Mouse (Mus musculus) C2C12 (cell line): Measurements from ENCODE around the gene Dnaic1. TPM values are rescaled to one million over a fixed set of nuclear protein-coding genes. Genes with fewer than 3 reads are reported as not detected.
A peak's percentile ranks its signal among the peaks of the same experiment; 100 is the strongest.

Experiments
- H3K27me3 ChIP-seq: one replicate; pipeline ENCODE4 v1.6.1; 2011; ENCODE audit not compliant: control insufficient read depth, insufficient read depth, insufficient read length
- H3K36me3 ChIP-seq: one replicate; pipeline ENCODE4 v1.6.1; 2011; ENCODE audit not compliant: control insufficient read depth, insufficient read depth
- H3K4me3 ChIP-seq: one replicate; pipeline ENCODE4 v1.5.1; 2011; ENCODE audit warnings: mild to moderate bottlenecking, control low read depth; ENCODE audit not compliant: poor library complexity, insufficient read depth, severe bottlenecking
- H3K79me2 ChIP-seq: one replicate; pipeline ENCODE4 v1.6.1; 2011; ENCODE audit not compliant: control insufficient read depth, insufficient read depth
- H3K79me3 ChIP-seq: one replicate; pipeline ENCODE4 v1.6.1; 2011; ENCODE audit warnings: low read depth, control low read depth
- H3ac ChIP-seq: one replicate; pipeline ENCODE3; 2011; ENCODE audit warnings: low read depth; ENCODE audit not compliant: control insufficient read depth, insufficient read length
- CEBPB ChIP-seq: IDR thresholded peaks from one replicate; pipeline ENCODE4 v1.6.1; 2011; ENCODE audit warnings: low read depth, mild to moderate bottlenecking, control low read depth, moderate library complexity
- CTCF ChIP-seq: IDR thresholded peaks from one replicate; pipeline ENCODE4 v1.5.1; 2011; ENCODE audit not compliant: control insufficient read depth, insufficient read depth, insufficient read length
- FOSL1 ChIP-seq: IDR thresholded peaks from one replicate; pipeline ENCODE4 v1.8.0; 2011; ENCODE audit warnings: mild to moderate bottlenecking, low read length; ENCODE audit not compliant: poor library complexity, insufficient read depth, severe bottlenecking
- MAX ChIP-seq: IDR thresholded peaks from one replicate; pipeline ENCODE4 v1.6.1; 2011; ENCODE audit warnings: mild to moderate bottlenecking, control low read depth
- MYOD1 ChIP-seq: IDR thresholded peaks from one replicate; pipeline ENCODE4 v1.6.1; 2011; ENCODE audit warnings: low read depth; ENCODE audit not compliant: control insufficient read depth, insufficient read length
- MYOG ChIP-seq: IDR thresholded peaks from one replicate; pipeline ENCODE4 v1.6.1; 2011; ENCODE audit not compliant: control insufficient read depth, insufficient read length; ENCODE audit errors: extremely low read depth
- USF1 ChIP-seq: IDR thresholded peaks from one replicate; pipeline ENCODE4 v1.6.1; 2011; ENCODE audit warnings: low read depth, mild to moderate bottlenecking, control low read depth, moderate library complexity
- polyA plus RNA-seq: library from polyadenylated mRNA; unstranded; fragments of >200 nt; fragmentation: generic; extraction: Trizol; gene quantifications from one replicate; pipeline ENCODE4 v1.2.1, GENCODE M21; 2012; ENCODE audit warnings: missing spikeins

Dnaic1 gene
- polyA plus RNA-seq, 1 experiment: not detected

- H3K36me3 ChIP-seq: no peaks in the 10 kb centered on the region
- H3ac ChIP-seq: no peak overlapping the region
- peaks cover 4% of the 10 kb centered on the region for H3K27me3 ChIP-seq
- no peaks in the 10 kb centered on the region for H3K79me3 ChIP-seq
- TF ChIP-seq USF1 (no peak), FOSL1 (no peak), CTCF (no peak), MYOD1 (no peak), MYOG (no peak), CEBPB (no peak), MAX (no peak)
- no peaks in the 10 kb centered on the region for H3K79me2 ChIP-seq
- H3K4me3 ChIP-seq: no peak overlapping the region
Observed at GRCm38 (mm10) chr4:41609681-41610593, 40.4 kb downstream of the Dnaic1 start.

GRCm38 (mm10) chr4:41610594-41610980 is 41.0 kb downstream of the Dnaic1 start:
- H3ac ChIP-seq: no peak overlapping the region
- TF ChIP-seq MAX (no peak), MYOG (no peak), CEBPB (no peak), USF1 (no peak), FOSL1 (no peak), MYOD1 (no peak), CTCF (no peak)
- H3K79me2 ChIP-seq: no peaks in the 10 kb centered on the region
- H3K36me3 ChIP-seq: no peaks in the 10 kb centered on the region
- H3K79me3 ChIP-seq: no peaks in the 10 kb centered on the region
- H3K4me3 ChIP-seq: no peak overlapping the region
- peaks cover 4% of the 10 kb centered on the region for H3K27me3 ChIP-seq

DNA sequence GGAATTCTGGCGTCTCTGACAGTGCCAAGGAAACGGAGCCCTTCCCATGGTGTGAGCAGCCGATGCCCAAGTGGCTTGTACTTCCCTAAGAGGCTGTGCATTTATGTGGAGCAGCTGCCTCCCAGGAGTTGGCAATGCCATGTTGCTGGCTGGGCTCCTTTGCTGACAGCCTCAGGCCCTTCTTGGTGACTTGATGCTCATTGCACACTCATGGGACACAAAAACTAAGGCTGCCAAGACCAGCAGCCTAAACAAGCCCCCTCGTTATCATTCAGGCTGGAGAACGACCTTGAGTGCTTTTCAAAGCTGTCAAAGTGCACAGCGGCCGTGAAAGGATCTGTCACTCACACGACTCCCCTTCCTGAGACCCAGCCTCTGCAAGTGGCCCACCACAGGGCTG is 42.6 kb downstream of the Dnaic1 start:
- Histone ChIP-seq H3K79me3 (no peaks in the 10 kb centered on the region), H3K27me3 (peaks cover 4% of the 10 kb centered on the region), H3K4me3 (no peak overlapping the region), H3K79me2 (no peaks in the 10 kb centered on the region), H3K36me3 (no peaks in the 10 kb centered on the region), H3ac (no peak overlapping the region)
- TF ChIP-seq MAX: no peak
- no peak for TF ChIP-seq CTCF
- TF ChIP-seq MYOG: no peak
- TF ChIP-seq MYOD1: no peak
- no peak for TF ChIP-seq USF1
- TF ChIP-seq CEBPB: no peak
- no peak for TF ChIP-seq FOSL1

GRCm38 (mm10) chr4:41614156-41614555 is 44.6 kb downstream of the Dnaic1 start:
- Histone ChIP-seq H3K79me2 (no peaks in the 10 kb centered on the region), H3K27me3 (peaks cover 4% of the 10 kb centered on the region), H3ac (no peak overlapping the region)

GRCm38 (mm10) chr4:41615661-41616599 is 46.4 kb downstream of the Dnaic1 start:
- Histone ChIP-seq H3K36me3 (no peaks in the 10 kb centered on the region), H3K79me3 (no peaks in the 10 kb centered on the region), H3K79me2 (no peaks in the 10 kb centered on the region), H3ac (no peak overlapping the region), H3K27me3 (peaks cover 4% of the 10 kb centered on the region), H3K4me3 (no peak overlapping the region)
- TF ChIP-seq FOSL1 (no peak), USF1 (no peak), CEBPB (no peak), MYOG (no peak), CTCF (no peak), MYOD1 (no peak), MAX (no peak)

More at GRCm38 (mm10) chr4:41614156-41614555, 44.6 kb downstream of the Dnaic1 start:
- H3K4me3 ChIP-seq: no peak overlapping the region
- no peaks in the 10 kb centered on the region for H3K36me3 ChIP-seq
- TF ChIP-seq CTCF (peak; percentile 58), CEBPB (no peak)
- no peaks in the 10 kb centered on the region for H3K79me3 ChIP-seq
